Mouse (Mus musculus) lung, postnatal 0 days (tissue): ENCODE measurements around the gene Elavl2. TPM values are rescaled to one million over a fixed set of nuclear protein-coding genes. Genes with fewer than 3 reads are reported as not detected.

ENCODE experiments used
- ATAC-seq: fragments of 200-750 bp; cut with Nextera tagmentation; 2 replicates; pipeline ENCODE4 v1.8.0; 2017; ENCODE audit warnings: moderate library complexity
- DNase-seq: peaks from one replicate; pipeline ENCODE4 v3.0.0-alpha.2; 2016; ENCODE audit warnings: low spot score
- H3K27ac ChIP-seq: fragments of 300-500 bp; sonication (generic); 2 replicates; pipeline ENCODE4 v1.5.1; 2014; ENCODE audit warnings: antibody characterized with exemption, mild to moderate bottlenecking, low read length, mixed read lengths
- H3K27me3 ChIP-seq: fragments of 300-500 bp; sonication (generic); replicated peaks from 2 replicates; pipeline ENCODE4 v1.6.1; 2014; ENCODE audit warnings: low read length, mixed read lengths; ENCODE audit not compliant: insufficient read depth
- H3K36me3 ChIP-seq: fragments of 300-500 bp; sonication (generic); 2 replicates; pipeline ENCODE4 v1.6.1; 2014; ENCODE audit warnings: low read length, mixed read lengths; ENCODE audit not compliant: insufficient read depth
- H3K4me1 ChIP-seq: fragments of 300-500 bp; sonication (generic); 2 replicates; pipeline ENCODE4 v1.6.1; 2014; ENCODE audit warnings: antibody characterized with exemption, low read depth, low read length, mixed read lengths; ENCODE audit not compliant: insufficient read depth
- H3K4me2 ChIP-seq: fragments of 300-500 bp; sonication (generic); replicated peaks from 2 replicates; pipeline ENCODE4 v1.6.1; 2014; ENCODE audit warnings: low read depth, mild to moderate bottlenecking, low read length, moderate library complexity, mixed read lengths
- H3K4me3 ChIP-seq: fragments of 300-500 bp; sonication (generic); 2 replicates; pipeline ENCODE4 v1.5.1; 2014; ENCODE audit warnings: low read depth, low read length
- H3K9ac ChIP-seq: fragments of 300-500 bp; sonication (generic); replicated peaks from 2 replicates; pipeline ENCODE4 v1.6.1; 2014; ENCODE audit warnings: low read depth, mild to moderate bottlenecking
- H3K9me3 ChIP-seq: fragments of 300-500 bp; sonication (generic); 2 replicates; pipeline ENCODE4 v1.6.1; 2016; ENCODE audit warnings: low read length, mixed read lengths
- CTCF ChIP-seq: IDR thresholded peaks from 2 replicates; pipeline ENCODE4 v1.5.1; 2016; ENCODE audit warnings: antibody characterized with exemption, mild to moderate bottlenecking
- EP300 ChIP-seq: IDR thresholded peaks from 2 replicates; pipeline ENCODE4 v1.6.1; 2016; ENCODE audit warnings: antibody characterized with exemption, mild to moderate bottlenecking, control low read depth
- WGBS: fragments of 180-500 bp; shearing (Covaris S2); extraction: QIAGEN DNeasy Blood & Tissue Kit; methylation state at CpG from one replicate; pipeline ENCODE4 v1.1.7; 2014; 5-methylcytosine and 5-hydroxymethylcytosine counted together
- polyA plus RNA-seq: library from polyadenylated mRNA; unstranded; fragments of >200 nt; fragmentation: Nextera tagmentation; extraction: Ambion mirVana; gene quantifications from 2 replicates; pipeline ENCODE4 v1.2.1, GENCODE M21; 2015

The Elavl2 gene
- polyA plus RNA-seq, 1 experiment from 2014 or later: 0.39 TPM

DNA sequence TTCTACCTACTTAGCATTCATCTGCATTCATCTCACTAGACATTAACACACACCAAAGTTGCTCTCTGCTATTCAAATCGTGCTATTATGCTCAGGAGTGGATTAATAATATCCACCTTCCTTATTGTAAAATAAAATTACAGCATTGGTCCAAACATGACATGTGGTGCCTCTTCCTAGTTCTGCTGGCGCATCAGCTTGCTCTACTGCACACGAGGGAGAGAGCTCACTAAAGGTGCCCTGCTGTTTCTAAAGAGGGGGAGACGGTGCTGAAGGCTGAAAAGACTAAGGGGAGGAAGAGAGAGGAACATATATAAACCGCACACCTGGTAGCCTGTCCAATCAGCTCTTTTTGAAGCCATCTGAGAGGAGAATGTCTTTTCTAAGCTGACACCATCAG lies 38.1 kb downstream of the Elavl2 start:
- no peak overlapping the region for H3K9ac ChIP-seq
- no peak overlapping the region for H3K27ac ChIP-seq

GRCm38 (mm10) chr4:91353138-91353537 lies 47.4 kb downstream of the Elavl2 start:
- Histone ChIP-seq H3K36me3 (no peaks in the 10 kb centered on the region), H3K4me1 (no peaks in the 10 kb centered on the region), H3K4me3 (no peak overlapping the region), H3K4me2 (no peak overlapping the region), H3K9ac (no peak overlapping the region), H3K27me3 (no peaks in the 10 kb centered on the region), H3K27ac (no peak overlapping the region), H3K9me3 (no peaks in the 10 kb centered on the region)
- no peak for ATAC-seq
- TF ChIP-seq EP300: no peak
- no peak for TF ChIP-seq CTCF
- WGBS: 56% methylated on average over 9 of the region's 9 CpGs
- DNase-seq: no peak

More for the DNA sequence above, 38.1 kb downstream of the Elavl2 start:
- Histone ChIP-seq H3K4me2 (no peak overlapping the region), H3K4me1 (no peaks in the 10 kb centered on the region), H3K4me3 (no peak overlapping the region), H3K27me3 (no peaks in the 10 kb centered on the region), H3K36me3 (no peaks in the 10 kb centered on the region), H3K9me3 (no peaks in the 10 kb centered on the region)
- TF ChIP-seq EP300: no peak
- no peak for TF ChIP-seq CTCF
- DNase-seq (no peak), ATAC-seq (no peak)
- WGBS: 69% methylated on average over 5 of the region's 5 CpGs

DNA sequence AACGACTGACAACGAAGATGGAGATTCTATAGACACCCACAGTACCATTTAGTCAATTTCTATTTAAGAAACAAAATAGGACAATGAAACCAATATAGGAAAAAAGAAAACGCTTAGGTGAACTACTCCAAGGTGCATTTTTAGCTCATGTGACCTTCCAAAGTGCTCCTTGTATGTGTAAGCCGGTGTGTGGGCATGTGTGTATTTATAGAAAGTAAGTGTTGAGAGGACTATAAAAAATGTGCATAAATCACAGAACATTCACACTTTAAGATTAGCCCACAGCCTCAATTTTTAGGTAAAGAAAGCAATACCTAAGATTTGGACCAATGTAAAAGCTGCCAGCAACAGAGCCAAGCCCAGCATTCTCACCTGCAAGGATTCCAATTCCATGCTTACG lies 51.0 kb downstream of the Elavl2 start:
- Histone ChIP-seq H3K9ac (no peak overlapping the region), H3K9me3 (no peaks in the 10 kb centered on the region), H3K27me3 (no peaks in the 10 kb centered on the region), H3K36me3 (no peaks in the 10 kb centered on the region), H3K4me1 (no peaks in the 10 kb centered on the region), H3K4me2 (no peak overlapping the region), H3K27ac (no peak overlapping the region), H3K4me3 (no peak overlapping the region)
- TF ChIP-seq EP300 (no peak), CTCF (no peak)
- 83% methylated on average over 5 of the region's 5 CpGs for WGBS
- no peak for ATAC-seq
- no peak for DNase-seq

- H3K4me3 ChIP-seq: no peak overlapping the region
- H3K9me3 ChIP-seq: no peaks in the 10 kb centered on the region
- 80% methylated on average over 4 of the region's 4 CpGs for WGBS
- DNase-seq: no peak
- TF ChIP-seq CTCF (no peak), EP300 (no peak)
- no peaks in the 10 kb centered on the region for H3K27me3 ChIP-seq
- H3K4me1 ChIP-seq: no peaks in the 10 kb centered on the region
- H3K27ac ChIP-seq: no peak overlapping the region
- no peak overlapping the region for H3K9ac ChIP-seq
- no peak for ATAC-seq
- no peak overlapping the region for H3K4me2 ChIP-seq
- H3K36me3 ChIP-seq: no peaks in the 10 kb centered on the region
Measured at GRCm38 (mm10) chr4:91334177-91334576, 66.4 kb downstream of the Elavl2 start.

GRCm38 (mm10) chr4:91310801-91311200 lies 89.8 kb downstream of the Elavl2 start:
- Histone ChIP-seq H3K4me1 (no peaks in the 10 kb centered on the region), H3K9me3 (no peaks in the 10 kb centered on the region), H3K4me3 (no peak overlapping the region), H3K4me2 (no peak overlapping the region), H3K9ac (no peak overlapping the region), H3K36me3 (no peaks in the 10 kb centered on the region), H3K27me3 (no peaks in the 10 kb centered on the region), H3K27ac (no peak overlapping the region)
- 85% methylated on average over 1 of the region's 1 CpGs for WGBS
- DNase-seq (no peak), ATAC-seq (no peak)
- TF ChIP-seq CTCF (no peak), EP300 (no peak)

- TF ChIP-seq EP300 (no peak), CTCF (no peak)
- Histone ChIP-seq H3K4me2 (no peak overlapping the region), H3K9me3 (no peaks in the 10 kb centered on the region), H3K27me3 (no peaks in the 10 kb centered on the region), H3K4me1 (no peaks in the 10 kb centered on the region), H3K27ac (no peak overlapping the region), H3K9ac (no peak overlapping the region), H3K36me3 (no peaks in the 10 kb centered on the region), H3K4me3 (no peak overlapping the region)
- ATAC-seq: no peak
- DNase-seq: no peak
Measured at GRCm38 (mm10) chr4:91297706-91298105, 102.9 kb downstream of the Elavl2 start.

GRCm38 (mm10) chr4:91295317-91295716 lies 105.3 kb downstream of the Elavl2 start:
- ATAC-seq: no peak
- no peaks in the 10 kb centered on the region for H3K36me3 ChIP-seq
- TF ChIP-seq CTCF: no peak
- no peak for TF ChIP-seq EP300
- H3K27me3 ChIP-seq: no peaks in the 10 kb centered on the region
- no peak overlapping the region for H3K9ac ChIP-seq
- 59% methylated on average over 4 of the region's 4 CpGs for WGBS
- DNase-seq: no peak
- H3K9me3 ChIP-seq: no peaks in the 10 kb centered on the region
- H3K4me3 ChIP-seq: no peak overlapping the region
- H3K4me1 ChIP-seq: no peaks in the 10 kb centered on the region
- H3K27ac ChIP-seq: no peak overlapping the region
- H3K4me2 ChIP-seq: no peak overlapping the region
